Mouse (Mus musculus) testis, postnatal 14 days (tissue): ENCODE data around the gene Fbxl16.

Experiments used
- DNase-seq: peaks from one replicate; pipeline ENCODE4 v3.0.0; 2021; ENCODE audit warnings: low spot score

Fbxl16 gene

GRCm38 (mm10) chr17:25842509-25842908, 33.6 kb downstream of the Fbxl16 start:
- DNase-seq, result no peak

GRCm38 (mm10) chr17:25843122-25843521, 34.2 kb downstream of the Fbxl16 start:
- DNase-seq, result no peak

- DNase-seq, result no peak
Measured at GRCm38 (mm10) chr17:25843636-25844395, 34.9 kb downstream of the Fbxl16 start.

- DNase-seq, result peak; percentile 93
Measured at GRCm38 (mm10) chr17:25844396-25844901, 35.6 kb downstream of the Fbxl16 start, which contains the start of gene Rhot2. TSS of gene Rhot2 (minus strand) at chr17:25844851.

- no peak for DNase-seq
Measured at GRCm38 (mm10) chr17:25860229-25860628, 51.3 kb downstream of the Fbxl16 start.

DNA sequence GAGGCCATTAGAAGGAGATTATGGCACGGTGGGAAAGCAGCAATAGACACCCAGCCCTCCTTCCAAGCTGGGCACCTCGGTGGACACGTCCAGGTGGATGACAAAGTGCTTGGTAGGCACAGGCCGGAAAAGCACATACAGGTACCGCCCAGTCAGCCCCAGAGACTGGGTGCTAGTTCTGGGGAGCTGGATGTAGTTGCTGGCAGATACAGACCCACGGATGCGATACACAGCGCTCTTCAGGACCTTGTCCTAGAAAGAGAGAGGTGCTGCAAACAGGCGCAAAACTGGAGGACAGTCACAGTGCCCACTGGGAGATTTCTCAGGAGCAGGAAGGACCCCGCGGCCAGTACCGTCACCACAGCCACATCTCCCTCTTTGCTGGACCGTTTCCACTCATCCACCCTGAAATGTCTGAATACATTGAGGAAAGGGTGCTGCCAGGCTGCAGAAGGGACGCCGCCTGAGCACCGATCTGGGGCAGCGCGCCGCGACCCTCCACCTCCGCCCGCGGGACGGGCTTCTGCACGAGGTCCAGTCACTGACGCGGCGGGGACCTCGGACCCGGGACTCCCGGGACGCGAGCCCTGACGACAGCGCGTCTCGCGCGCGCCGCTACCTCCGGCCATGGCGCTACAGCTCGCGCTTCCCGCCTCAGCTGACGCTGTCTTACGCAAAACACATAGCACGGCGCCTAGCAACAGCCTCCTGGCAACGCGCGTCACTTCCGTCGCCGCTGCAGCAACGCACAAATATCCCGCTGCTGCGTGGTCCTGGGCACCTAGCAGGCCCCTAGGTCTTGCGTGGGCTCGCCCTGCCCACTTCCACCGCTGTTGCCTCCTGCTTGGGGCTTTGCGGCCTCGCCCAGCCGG, 52.2 kb downstream of the Fbxl16 start, which contains the start of gene Wdr90:
TSS of gene Wdr90 (minus strand) at position 670 of the 872 bp plus-strand sequence.
- DNase-seq, result peak; percentile 92

- no peak for DNase-seq
Measured at GRCm38 (mm10) chr17:25861704-25862612, 53.1 kb downstream of the Fbxl16 start.

- no peak for DNase-seq
Measured at GRCm38 (mm10) chr17:25863681-25864080, 54.8 kb downstream of the Fbxl16 start.

GRCm38 (mm10) chr17:25864311-25864710, 55.4 kb downstream of the Fbxl16 start:
- no peak for DNase-seq

DNA sequence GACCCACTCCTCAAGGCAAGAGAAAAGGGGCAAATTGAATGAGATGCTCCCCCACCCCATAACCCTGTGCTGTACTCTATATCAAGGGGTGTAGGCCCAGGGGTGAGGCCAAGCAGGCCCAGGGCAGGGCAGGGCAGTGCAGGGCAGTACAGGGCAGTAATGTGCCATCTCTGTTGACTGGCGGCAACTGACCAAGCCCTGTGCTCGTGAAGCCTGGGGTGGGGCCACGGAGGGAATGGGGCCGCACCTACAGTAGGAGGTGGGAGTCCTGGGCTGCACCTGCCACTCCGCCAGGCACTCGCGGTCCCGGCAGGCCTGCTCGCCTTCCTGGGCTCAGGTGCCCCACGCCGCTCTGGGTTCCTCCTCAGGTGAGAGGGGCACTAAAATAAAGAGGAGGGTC, 56.4 kb downstream of the Fbxl16 start:
- no peak for DNase-seq

GRCm38 (mm10) chr17:25866172-25866571, 57.3 kb downstream of the Fbxl16 start:
- DNase-seq, result no peak

DNA sequence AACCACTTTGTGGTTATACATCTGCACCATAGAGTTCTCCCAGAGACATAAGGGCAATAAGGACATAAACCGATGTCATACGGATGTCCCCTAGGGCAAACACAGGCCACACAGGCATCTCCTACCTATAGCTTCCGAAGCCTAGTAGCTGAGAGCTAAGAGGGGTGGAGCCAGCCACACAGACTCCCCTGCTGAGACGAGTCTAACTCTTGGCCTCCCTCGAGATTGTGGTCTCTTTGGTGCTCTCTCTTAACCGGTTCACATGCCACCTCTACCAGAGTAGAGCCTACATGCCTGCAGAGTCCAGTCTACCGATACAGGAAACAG, 58.6 kb downstream of the Fbxl16 start:
- DNase-seq, result no peak

- DNase-seq, result peak; percentile 74
Measured at GRCm38 (mm10) chr17:25867836-25868600, 59.1 kb downstream of the Fbxl16 start.

GRCm38 (mm10) chr17:25868601-25869191, 59.8 kb downstream of the Fbxl16 start, which contains the start of gene Mcrip2:
TSS of gene Mcrip2 (minus strand) at chr17:25868764.
- peak; percentile 83 for DNase-seq

DNA sequence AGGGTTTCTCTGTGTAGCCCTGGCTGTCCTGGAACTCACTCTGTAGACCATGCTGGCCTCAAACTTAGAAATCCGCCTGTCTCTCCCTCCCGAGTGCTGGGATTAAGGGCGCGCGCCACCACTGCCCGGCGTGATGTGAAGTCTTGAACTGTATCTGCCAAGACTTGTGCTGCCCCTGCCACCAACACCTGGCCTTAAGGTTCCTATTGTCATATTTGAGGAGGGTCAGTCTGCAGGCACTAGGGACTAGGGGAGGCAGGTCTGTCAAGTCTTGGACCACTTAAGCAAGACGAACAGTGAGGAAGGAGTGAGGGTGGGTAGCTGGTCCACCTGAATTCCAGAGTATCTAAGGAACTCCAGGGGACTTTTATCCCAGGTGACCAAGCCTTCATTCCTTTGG, 60.6 kb downstream of the Fbxl16 start:
- no peak for DNase-seq

GRCm38 (mm10) chr17:25869954-25870353, 61.1 kb downstream of the Fbxl16 start:
- no peak for DNase-seq
